Mouse (Mus musculus): ENCODE data around the gene Npepps. TPM values are rescaled to one million over a fixed set of nuclear protein-coding genes. Genes with fewer than 3 reads are reported as not detected.

The Npepps gene
- total and polyA plus RNA-seq, 2 experiments = 9.1 to 12.2 TPM

GRCm38 (mm10) chr11:97246510-97247159, 33.8 kb downstream of the Npepps start:
- no peak for DNase-seq (ENCODE audit: extremely low read depth, low read depth, low spot score)
- Histone ChIP-seq H3K79me2 (ENCODE audit: control insufficient read depth, insufficient read depth, low read length) (no peaks in the 10 kb centered on the region; the same call in 1 of the 2 replicates), H3K27me3 (ENCODE audit: control insufficient read depth, insufficient read depth, low read length) (no peaks in the 10 kb centered on the region), H3K4me3 (ENCODE audit: insufficient read depth, low read depth, low read length) (no peak overlapping the region), H3K4me1 (ENCODE audit: control insufficient read depth, insufficient read depth, low read length) (peaks cover 2% of the 10 kb centered on the region; the same call in 1 of the 2 replicates), H3K9ac (ENCODE audit: low read depth, low read length) (no peak overlapping the region), H3K36me3 (ENCODE audit: control insufficient read depth, insufficient read depth, low read length) (peaks cover 11% of the 10 kb centered on the region), H3K27ac (replicated peaks; ENCODE audit: insufficient read depth, low read depth, low read length) (no peak overlapping the region)
- TF ChIP-seq CTCF (IDR thresholded peaks at IDR 0.05; ENCODE audit: low read depth, low read length) = no peak
- no peak for TF ChIP-seq POLR2A (IDR thresholded peaks at IDR 0.05; ENCODE audit: extremely low read depth, insufficient read depth, low read length)
- WGBS = 84% methylated on average over 10 of the region's 10 CpGs

DNA sequence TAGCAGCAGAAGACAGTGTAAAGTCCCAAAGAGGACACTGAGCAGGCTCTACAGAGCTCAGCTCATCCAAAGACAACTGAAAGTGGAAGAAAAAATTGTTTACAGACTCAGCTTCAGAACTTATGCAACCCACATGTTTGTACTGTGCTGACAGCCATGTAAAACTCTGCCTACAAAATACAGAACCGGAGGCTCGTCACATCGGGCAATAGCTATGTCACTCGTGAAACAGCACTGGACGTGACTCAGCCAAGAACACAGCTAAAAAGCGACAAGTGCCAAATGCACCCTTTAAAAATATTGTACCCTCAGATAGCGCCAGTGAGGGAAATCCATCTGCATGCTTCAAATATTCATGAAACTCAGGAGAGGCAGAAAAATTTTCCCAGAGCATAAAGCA, 39.1 kb downstream of the Npepps start:
- no peak for TF ChIP-seq CTCF (IDR thresholded peaks at IDR 0.05; ENCODE audit: low read depth, low read length)
- no peak for TF ChIP-seq POLR2A (IDR thresholded peaks at IDR 0.05; ENCODE audit: extremely low read depth, insufficient read depth, low read length)
- peaks cover 2% of the 10 kb centered on the region; the same call in 1 of the 2 replicates for H3K4me1 ChIP-seq (ENCODE audit: control insufficient read depth, insufficient read depth, low read length)
- no peaks in the 10 kb centered on the region; the same call in 1 of the 2 replicates for H3K79me2 ChIP-seq (ENCODE audit: control insufficient read depth, insufficient read depth, low read length)
- DNase-seq (ENCODE audit: extremely low read depth, low read depth, low spot score) = peak; percentile 85
- WGBS = 32% methylated on average over 7 of the region's 7 CpGs
- H3K27ac ChIP-seq (replicated peaks; ENCODE audit: insufficient read depth, low read depth, low read length) = peak overlapping the region; percentile 33
- H3K36me3 ChIP-seq (ENCODE audit: control insufficient read depth, insufficient read depth, low read length) = peaks cover 14% of the 10 kb centered on the region
- H3K4me3 ChIP-seq (ENCODE audit: insufficient read depth, low read depth, low read length) = no peak overlapping the region
- H3K27me3 ChIP-seq (ENCODE audit: control insufficient read depth, insufficient read depth, low read length) = no peaks in the 10 kb centered on the region
- H3K9ac ChIP-seq (ENCODE audit: low read depth, low read length) = no peak overlapping the region

DNA sequence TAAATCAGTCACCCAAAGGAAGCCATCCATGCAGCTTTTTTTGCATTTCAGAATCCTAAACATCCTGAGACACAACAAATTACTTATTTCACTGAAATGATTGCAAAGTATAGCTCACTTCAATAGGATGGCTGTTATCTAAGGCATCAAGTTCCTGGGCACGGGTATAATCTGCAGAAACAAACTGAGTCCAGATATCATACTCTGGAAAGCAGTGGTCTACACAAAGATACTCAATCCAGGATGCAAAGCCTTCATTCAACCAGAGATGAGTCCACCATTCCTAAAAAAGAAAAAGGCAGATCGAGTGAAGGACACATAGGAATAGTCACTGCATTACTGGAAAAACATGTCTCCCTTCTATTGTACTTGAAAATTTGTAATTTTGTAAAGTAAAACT, 42.5 kb downstream of the Npepps start:
- no peak overlapping the region for H3K4me3 ChIP-seq (ENCODE audit: insufficient read depth, low read depth, low read length)
- H3K9ac ChIP-seq (ENCODE audit: low read depth, low read length) = no peak overlapping the region
- no peak for DNase-seq (ENCODE audit: extremely low read depth, low read depth, low spot score)
- no peaks in the 10 kb centered on the region for H3K27me3 ChIP-seq (ENCODE audit: control insufficient read depth, insufficient read depth, low read length)
- 94% methylated on average over 2 of the region's 2 CpGs for WGBS
- H3K27ac ChIP-seq (replicated peaks; ENCODE audit: insufficient read depth, low read depth, low read length) = no peak overlapping the region
- peaks cover 28% of the 10 kb centered on the region for H3K36me3 ChIP-seq (ENCODE audit: control insufficient read depth, insufficient read depth, low read length)
- H3K79me2 ChIP-seq (ENCODE audit: control insufficient read depth, insufficient read depth, low read length) = no peaks in the 10 kb centered on the region; the same call in 1 of the 2 replicates
- TF ChIP-seq POLR2A (IDR thresholded peaks at IDR 0.05; ENCODE audit: extremely low read depth, insufficient read depth, low read length) (no peak), CTCF (IDR thresholded peaks at IDR 0.05; ENCODE audit: low read depth, low read length) (no peak)
- peaks cover 2% of the 10 kb centered on the region; the same call in 1 of the 2 replicates for H3K4me1 ChIP-seq (ENCODE audit: control insufficient read depth, insufficient read depth, low read length)

DNA sequence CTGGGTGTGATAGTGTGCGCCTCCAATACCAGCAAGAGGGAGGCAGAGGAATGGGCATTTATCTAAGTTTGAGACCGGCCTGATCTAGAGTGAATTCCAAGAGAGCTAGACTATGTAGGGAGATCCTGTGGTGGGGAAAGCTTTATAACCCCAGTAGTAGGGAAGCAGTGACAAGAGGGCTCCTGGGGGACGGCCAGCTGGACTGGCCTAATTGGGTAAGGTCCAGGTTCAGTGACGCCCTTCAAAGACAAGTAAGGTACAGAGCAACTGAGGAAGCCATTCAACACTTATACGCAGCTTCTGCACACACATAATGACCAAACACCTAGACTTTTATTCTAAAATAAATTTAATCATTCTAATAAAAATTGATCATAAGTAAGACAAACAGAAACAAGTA, 48.0 kb downstream of the Npepps start:
- Histone ChIP-seq H3K79me2 (ENCODE audit: control insufficient read depth, insufficient read depth, low read length) (no peaks in the 10 kb centered on the region), H3K4me3 (ENCODE audit: insufficient read depth, low read depth, low read length) (no peak overlapping the region), H3K9ac (ENCODE audit: low read depth, low read length) (no peak overlapping the region), H3K36me3 (ENCODE audit: control insufficient read depth, insufficient read depth, low read length) (peaks cover 45% of the 10 kb centered on the region), H3K4me1 (ENCODE audit: control insufficient read depth, insufficient read depth, low read length) (no peaks in the 10 kb centered on the region; the same call in 1 of the 2 replicates), H3K27me3 (ENCODE audit: control insufficient read depth, insufficient read depth, low read length) (no peaks in the 10 kb centered on the region), H3K27ac (replicated peaks; ENCODE audit: insufficient read depth, low read depth, low read length) (no peak overlapping the region)
- DNase-seq (ENCODE audit: extremely low read depth, low read depth, low spot score) = peak; percentile 29
- WGBS = 61% methylated on average over 5 of the region's 5 CpGs
- TF ChIP-seq POLR2A (IDR thresholded peaks at IDR 0.05; ENCODE audit: extremely low read depth, insufficient read depth, low read length) (no peak), CTCF (IDR thresholded peaks at IDR 0.05; ENCODE audit: low read depth, low read length) (no peak)

DNA sequence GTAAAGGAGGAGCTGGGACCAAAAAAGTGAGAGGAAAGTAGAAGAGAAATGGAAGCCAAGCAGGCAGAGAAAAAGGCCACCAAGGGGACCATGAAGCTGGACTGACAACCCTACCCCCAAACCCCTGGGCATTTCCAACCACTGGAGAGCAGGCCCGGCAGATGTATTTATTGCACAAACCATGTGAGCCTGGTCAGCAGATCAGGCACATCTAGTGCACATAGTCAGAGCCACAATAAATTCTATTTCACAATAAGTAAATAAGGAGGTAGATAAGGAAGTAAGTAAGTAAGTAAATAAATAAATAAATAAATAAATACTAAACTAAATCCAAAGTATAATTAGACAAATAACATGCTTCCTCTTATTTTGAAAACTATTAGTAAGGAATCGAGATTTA, 51.0 kb downstream of the Npepps start:
- Histone ChIP-seq H3K4me1 (ENCODE audit: control insufficient read depth, insufficient read depth, low read length) (no peaks in the 10 kb centered on the region; the same call in 1 of the 2 replicates), H3K27me3 (ENCODE audit: control insufficient read depth, insufficient read depth, low read length) (no peaks in the 10 kb centered on the region), H3K9ac (ENCODE audit: low read depth, low read length) (no peak overlapping the region), H3K4me3 (ENCODE audit: insufficient read depth, low read depth, low read length) (no peak overlapping the region), H3K79me2 (ENCODE audit: control insufficient read depth, insufficient read depth, low read length) (no peaks in the 10 kb centered on the region; the same call in 1 of the 2 replicates), H3K36me3 (ENCODE audit: control insufficient read depth, insufficient read depth, low read length) (peaks cover 48% of the 10 kb centered on the region), H3K27ac (replicated peaks; ENCODE audit: insufficient read depth, low read depth, low read length) (0 out of 2 replicates have a peak overlapping the region, but pooled peaks have one; percentile 9)
- TF ChIP-seq POLR2A (IDR thresholded peaks at IDR 0.05; ENCODE audit: extremely low read depth, insufficient read depth, low read length) = no peak
- TF ChIP-seq CTCF (IDR thresholded peaks at IDR 0.05; ENCODE audit: low read depth, low read length) = no peak
- 28% methylated on average over 2 of the region's 2 CpGs for WGBS
- peak; percentile 61 for DNase-seq (ENCODE audit: extremely low read depth, low read depth, low spot score)

DNA sequence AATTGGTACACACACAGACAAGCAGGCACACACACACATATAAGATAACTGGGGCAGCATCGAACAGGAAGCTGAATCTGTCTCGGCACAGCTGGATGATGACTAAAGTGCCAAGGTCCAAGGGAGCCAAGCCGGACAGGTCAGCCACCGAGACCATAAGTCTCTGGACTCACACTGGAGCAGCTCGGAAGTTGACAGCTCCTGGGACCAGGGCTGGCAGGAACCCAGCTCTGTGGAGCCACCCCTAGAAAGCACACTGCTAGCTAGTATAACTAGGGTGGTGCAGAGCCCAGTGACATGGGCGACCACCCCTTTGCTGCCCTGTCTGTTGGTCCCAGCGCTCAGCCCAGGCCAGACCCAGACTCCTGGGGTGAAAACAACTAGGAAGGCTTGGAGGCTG, 51.5 kb downstream of the Npepps start:
- TF ChIP-seq CTCF (IDR thresholded peaks at IDR 0.05; ENCODE audit: low read depth, low read length) (no peak), POLR2A (IDR thresholded peaks at IDR 0.05; ENCODE audit: extremely low read depth, insufficient read depth, low read length) (no peak)
- WGBS = 45% methylated on average over 7 of the region's 7 CpGs
- Histone ChIP-seq H3K4me1 (ENCODE audit: control insufficient read depth, insufficient read depth, low read length) (no peaks in the 10 kb centered on the region; the same call in 1 of the 2 replicates), H3K36me3 (ENCODE audit: control insufficient read depth, insufficient read depth, low read length) (peaks cover 47% of the 10 kb centered on the region), H3K9ac (ENCODE audit: low read depth, low read length) (no peak overlapping the region), H3K27me3 (ENCODE audit: control insufficient read depth, insufficient read depth, low read length) (no peaks in the 10 kb centered on the region), H3K27ac (replicated peaks; ENCODE audit: insufficient read depth, low read depth, low read length) (0 out of 2 replicates have a peak overlapping the region, but pooled peaks have one; percentile 9), H3K4me3 (ENCODE audit: insufficient read depth, low read depth, low read length) (no peak overlapping the region), H3K79me2 (ENCODE audit: control insufficient read depth, insufficient read depth, low read length) (no peaks in the 10 kb centered on the region; the same call in 1 of the 2 replicates)
- DNase-seq (ENCODE audit: extremely low read depth, low read depth, low spot score) = peak; percentile 43

All from liver, adult 2 months (tissue).